Mouse (Mus musculus) CH12F3 (cell line): ENCODE data around the gene Ehbp1.

Experiments used
- in situ Hi-C: fragments of 300-500 bp; cut with MboI; formaldehyde crosslinking; loops from 2 replicates; pipeline ENCODE4 v1.14.3; 2020; ENCODE audit warnings: low sequenced_read_pairs

Ehbp1 gene

GRCm38 (mm10) chr11:22286885-22287512 is 55.1 kb downstream of the Ehbp1 start:
- in situ Hi-C loops = no loop called here

- in situ Hi-C loops = no loop called here
Measured at GRCm38 (mm10) chr11:22286371-22286872, 55.7 kb downstream of the Ehbp1 start.

GRCm38 (mm10) chr11:22276656-22277055 is 65.4 kb downstream of the Ehbp1 start:
- in situ Hi-C loops = no loop called here

DNA sequence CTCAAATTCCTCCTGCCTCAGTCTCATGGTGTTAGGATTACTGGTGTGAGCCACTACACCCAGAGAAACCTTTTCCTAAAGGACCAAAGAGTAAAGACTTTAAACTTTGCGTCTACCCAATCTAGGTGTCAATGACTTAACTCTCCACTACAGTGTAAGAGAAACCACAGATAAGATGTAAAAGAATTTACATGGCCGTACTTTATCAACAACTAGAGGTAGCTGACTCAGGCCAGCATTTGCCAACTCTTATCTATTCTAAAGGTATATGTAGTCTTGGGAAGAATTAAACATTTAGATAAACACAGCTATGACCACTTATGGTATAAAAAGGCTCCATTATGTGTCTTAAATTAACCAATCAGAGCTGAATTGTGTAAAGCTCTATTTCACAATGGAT is 67.9 kb downstream of the Ehbp1 start:
- in situ Hi-C loops = no loop called here

DNA sequence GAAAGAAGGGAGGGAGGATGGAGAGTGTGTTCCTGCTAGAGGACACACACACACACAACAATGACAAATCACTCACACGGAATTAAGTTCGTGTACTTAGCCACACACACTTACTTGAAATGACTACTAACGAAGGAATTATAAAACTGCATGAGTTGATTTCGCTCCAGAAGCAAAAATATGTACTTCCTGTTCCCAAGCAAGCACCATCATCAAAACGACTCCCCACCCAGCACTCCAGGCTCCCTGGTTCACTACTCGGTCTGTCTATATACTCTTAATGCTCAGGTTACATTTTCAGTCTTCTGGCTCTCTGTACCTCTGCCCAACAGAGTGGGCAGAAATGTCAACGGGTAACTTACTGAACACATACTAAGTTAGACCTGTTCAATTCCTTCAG is 68.7 kb downstream of the Ehbp1 start:
- in situ Hi-C loops = no loop called here

DNA sequence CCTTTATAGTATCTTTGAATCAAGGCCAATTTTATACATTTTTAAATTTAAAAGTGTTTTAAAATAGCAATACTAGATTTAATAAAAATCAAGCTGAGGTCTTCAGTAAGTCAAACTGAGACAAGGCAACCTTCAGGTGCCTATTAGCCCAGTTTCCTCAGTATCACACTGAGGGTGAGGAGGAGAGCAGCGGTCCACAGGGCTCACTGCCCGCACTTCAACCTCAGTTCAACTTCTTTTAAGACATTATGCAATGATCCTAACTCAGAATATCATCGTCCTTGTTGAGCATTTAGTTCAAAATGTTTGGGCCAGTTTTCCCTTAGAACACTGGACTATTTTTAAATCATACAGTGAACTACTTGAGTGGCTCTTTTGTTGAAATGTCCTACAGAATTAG is 70.2 kb downstream of the Ehbp1 start:
- in situ Hi-C loops = no loop called here

DNA sequence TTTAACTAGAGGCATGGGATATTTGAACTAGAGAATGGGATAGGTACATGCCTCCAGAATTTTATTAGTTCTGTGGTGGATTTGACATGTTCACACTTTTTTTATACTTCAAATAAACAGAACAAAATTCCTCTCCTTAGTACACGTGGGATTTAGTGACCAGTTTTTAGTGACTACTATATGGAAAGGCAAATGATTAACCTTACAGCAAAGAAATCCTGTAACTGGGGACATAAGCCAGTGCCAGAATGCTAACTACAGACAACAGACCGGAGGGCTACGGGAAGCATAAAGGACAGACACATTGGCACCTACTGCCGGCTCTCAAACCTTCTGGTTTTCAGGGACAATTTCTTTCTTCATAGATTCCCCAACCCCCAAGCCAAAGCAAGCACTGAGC is 72.4 kb downstream of the Ehbp1 start:
- in situ Hi-C loops = no loop called here

DNA sequence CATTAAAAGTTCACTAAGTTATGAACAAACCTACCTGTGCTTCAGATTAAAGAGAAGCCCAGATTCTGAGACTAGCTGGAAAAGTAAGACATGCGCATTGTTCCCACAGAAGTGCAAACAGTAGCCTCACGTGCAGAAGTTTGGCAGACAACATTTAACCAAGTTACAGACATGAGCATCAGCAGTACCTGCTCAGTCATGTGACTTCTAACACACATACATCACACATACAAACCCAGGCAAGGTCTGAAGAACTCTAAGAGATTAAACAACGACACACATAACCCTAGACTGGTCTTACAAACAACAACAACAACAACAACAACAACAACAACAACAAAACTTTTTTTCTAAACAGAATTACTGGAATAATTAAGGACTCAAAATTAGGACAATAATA is 72.9 kb downstream of the Ehbp1 start:
- in situ Hi-C loops = no loop called here

- in situ Hi-C loops = no loop called here
Measured at GRCm38 (mm10) chr11:22267014-22267413, 75.1 kb downstream of the Ehbp1 start.

- in situ Hi-C loops = no loop called here
Measured at GRCm38 (mm10) chr11:22255418-22255817, 86.7 kb downstream of the Ehbp1 start.

DNA sequence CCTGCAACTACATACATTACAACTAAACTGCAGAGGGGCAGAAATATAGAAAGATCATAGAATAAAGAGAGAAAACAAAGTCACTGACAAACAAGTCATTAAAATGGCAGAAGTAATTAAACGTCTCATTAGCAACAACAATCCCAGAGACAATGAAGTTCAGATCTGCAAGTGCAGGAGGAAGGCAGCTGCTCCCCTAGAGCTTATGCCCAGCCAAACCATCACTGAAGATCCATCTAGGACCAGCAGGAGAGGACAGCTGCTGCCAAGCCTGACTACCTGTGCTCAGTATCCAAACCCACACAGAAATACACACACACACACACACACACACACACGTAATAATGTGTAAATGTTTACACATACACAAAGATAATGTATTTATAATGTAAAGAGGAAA is 92.7 kb downstream of the Ehbp1 start:
- in situ Hi-C loops = no loop called here

- in situ Hi-C loops = no loop called here
Measured at GRCm38 (mm10) chr11:22247736-22248135, 94.4 kb downstream of the Ehbp1 start.

GRCm38 (mm10) chr11:22247069-22247468 is 95.0 kb downstream of the Ehbp1 start:
- in situ Hi-C loops = no loop called here

GRCm38 (mm10) chr11:22235558-22235957 is 106.5 kb downstream of the Ehbp1 start:
- in situ Hi-C loops = no loop called here

GRCm38 (mm10) chr11:22234739-22235138 is 107.4 kb downstream of the Ehbp1 start:
- in situ Hi-C loops = no loop called here

GRCm38 (mm10) chr11:22230906-22231305 is 111.2 kb downstream of the Ehbp1 start:
- in situ Hi-C loops = no loop called here

DNA sequence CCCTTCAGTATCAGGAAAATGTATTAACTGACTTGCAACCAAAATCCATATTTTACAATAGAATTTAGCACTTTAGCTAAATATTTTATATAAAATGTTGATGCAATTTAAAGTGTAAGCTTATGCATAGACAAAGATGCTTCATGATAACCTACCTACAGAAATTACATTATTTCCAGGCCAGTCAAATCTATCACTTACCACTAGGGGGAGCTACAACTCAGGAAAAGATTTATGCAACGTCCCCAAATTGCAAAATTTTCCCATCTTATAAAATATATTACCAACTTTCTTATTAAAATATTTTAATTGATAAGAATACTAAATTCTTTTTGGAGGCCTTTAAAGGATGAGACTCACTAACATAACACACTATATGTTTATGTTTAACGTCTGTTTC is 116.5 kb downstream of the Ehbp1 start:
- in situ Hi-C loops = loop anchor here (5.0 to 10.0 kb wide), 2 partner anchors 387 to 729 kb away; no protein-coding TSS in a partner anchor

GRCm38 (mm10) chr11:22218222-22218621 is 123.9 kb downstream of the Ehbp1 start:
- in situ Hi-C loops = no loop called here

DNA sequence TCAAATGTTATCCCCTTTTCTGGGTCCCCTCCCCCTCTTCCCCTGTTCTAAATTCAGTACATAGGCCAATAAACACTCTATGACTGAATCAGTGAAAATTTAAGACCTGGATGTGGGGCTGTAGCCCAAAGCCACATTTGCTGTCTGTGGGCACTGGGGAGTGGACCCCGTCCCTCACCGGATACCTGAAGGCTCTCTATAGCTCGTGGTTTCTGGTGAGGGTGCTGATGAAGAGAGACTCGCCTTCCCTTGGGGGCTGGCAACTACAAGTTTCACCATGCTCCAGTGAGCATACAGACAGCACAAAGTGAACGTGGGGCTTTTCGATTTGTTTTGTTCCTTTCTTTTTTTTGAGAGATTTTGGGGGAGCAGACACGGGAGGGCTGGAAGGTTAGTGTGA is 125.2 kb downstream of the Ehbp1 start:
- in situ Hi-C loops = no loop called here

DNA sequence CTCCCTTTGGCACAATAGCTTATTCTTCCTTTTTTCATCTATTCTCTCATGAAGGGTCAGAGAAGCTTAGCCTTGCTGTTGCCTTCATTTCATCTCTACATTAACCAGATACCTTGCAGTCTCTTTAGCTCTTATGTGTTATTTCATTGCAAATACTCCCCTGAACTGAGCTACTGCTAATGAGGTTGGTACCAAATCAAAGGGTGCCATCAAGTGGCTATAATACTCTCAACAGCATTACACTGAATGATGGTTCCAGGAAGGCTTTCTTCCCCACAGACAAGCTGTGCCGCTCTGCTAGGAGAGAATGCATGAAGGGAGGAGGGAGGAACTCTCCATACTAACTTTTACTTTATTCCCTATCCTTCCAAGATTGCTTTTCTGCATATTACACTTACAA is 135.5 kb downstream of the Ehbp1 start:
- in situ Hi-C loops = no loop called here

GRCm38 (mm10) chr11:22206191-22206590 is 135.9 kb downstream of the Ehbp1 start:
- in situ Hi-C loops = no loop called here

- in situ Hi-C loops = no loop called here
Measured at GRCm38 (mm10) chr11:22203413-22203812, 138.7 kb downstream of the Ehbp1 start.

GRCm38 (mm10) chr11:22201125-22201524 is 141.0 kb downstream of the Ehbp1 start:
- in situ Hi-C loops = no loop called here
